Mouse (Mus musculus) frontal cortex, adult 2 months (tissue): ENCODE results near the gene Gm20708. TPM values are rescaled to one million over a fixed set of nuclear protein-coding genes. Genes with fewer than 3 reads are reported as not detected.
A peak's percentile ranks its signal among the peaks of the same experiment; 100 is the strongest.

Source experiments
- DNase-seq, 2 experiments: peaks; one replicate each; pipeline ENCODE4 v3.0.0; 2022; ENCODE audit warnings: low spot score in 1 of 2; ENCODE audit errors: extremely low spot score in 1 of 2
- polyA plus RNA-seq: library from polyadenylated mRNA; depleted of rRNA; stranded (reverse); fragments of >200 nt; gene quantifications from 2 replicates; pipeline ENCODE4 v1.2.3, GENCODE M21; 2012; rRNA removed

Gm20708 gene
- polyA plus RNA-seq: 0.61 and 1.3 TPM in 2 replicates

DNA sequence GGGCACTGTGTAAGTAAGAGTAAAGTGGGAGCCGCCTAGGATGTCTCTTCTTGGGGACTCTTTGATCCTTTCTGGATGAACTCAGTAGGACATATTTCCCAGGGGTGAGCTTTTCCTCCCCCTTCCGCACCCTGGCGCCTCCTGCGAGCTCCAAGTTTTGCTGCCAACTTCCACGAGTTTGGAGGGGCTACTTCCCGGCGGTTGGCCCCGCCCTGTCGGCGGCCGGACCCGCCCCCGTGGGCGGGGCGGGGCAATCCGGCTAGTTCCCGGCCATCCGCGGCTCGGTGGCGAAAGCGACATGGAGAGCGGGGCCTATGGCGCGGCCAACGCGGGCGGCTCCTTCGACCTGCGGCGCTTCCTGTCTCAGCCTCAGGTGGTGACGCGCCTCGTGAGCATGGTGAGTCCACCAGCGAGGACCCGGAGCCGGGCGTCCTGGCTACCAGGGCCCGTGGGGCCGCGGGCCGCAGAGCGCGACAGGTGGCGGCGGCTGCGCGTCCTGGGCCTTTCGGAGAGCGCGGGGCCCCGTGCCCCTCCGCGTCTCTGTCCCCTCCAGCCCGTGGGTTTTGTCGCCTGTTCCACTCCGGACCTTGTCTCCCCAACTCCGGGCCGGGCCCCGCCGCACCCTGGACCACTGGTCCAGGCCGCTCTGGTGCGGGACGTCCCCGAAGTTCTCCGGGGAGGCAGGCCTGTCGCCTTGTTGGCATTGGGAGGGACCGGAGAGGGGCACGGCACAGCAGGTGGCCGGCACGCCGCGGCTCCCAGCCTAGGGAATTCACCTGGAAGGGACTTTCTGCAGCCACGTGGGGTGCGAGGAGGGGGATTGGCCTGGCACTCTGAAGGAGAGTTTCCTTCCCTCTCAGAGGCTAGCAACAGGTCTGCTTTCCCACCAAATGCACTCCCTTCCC lies at the start of gene Gm20708, which contains the start of gene Syngr2:
Gene Gm20708 (plus strand): TSS at position 262 of the 905 bp plus-strand sequence.
Gene Syngr2 (plus strand): TSS at position 262 of the 905 bp plus-strand sequence.
- no peak for DNase-seq

GRCm38 (mm10) chr11:117760374-117761119 lies 48.9 kb upstream of the Gm20708 start:
- peak in 1 of 2 experiments; percentile 48 for DNase-seq

- no peak for DNase-seq
These were observed 47.7 kb upstream of the Gm20708 start for GRCm38 (mm10) chr11:117761801-117762200.

GRCm38 (mm10) chr11:117762246-117762645 lies 47.2 kb upstream of the Gm20708 start:
- DNase-seq: no peak

DNA sequence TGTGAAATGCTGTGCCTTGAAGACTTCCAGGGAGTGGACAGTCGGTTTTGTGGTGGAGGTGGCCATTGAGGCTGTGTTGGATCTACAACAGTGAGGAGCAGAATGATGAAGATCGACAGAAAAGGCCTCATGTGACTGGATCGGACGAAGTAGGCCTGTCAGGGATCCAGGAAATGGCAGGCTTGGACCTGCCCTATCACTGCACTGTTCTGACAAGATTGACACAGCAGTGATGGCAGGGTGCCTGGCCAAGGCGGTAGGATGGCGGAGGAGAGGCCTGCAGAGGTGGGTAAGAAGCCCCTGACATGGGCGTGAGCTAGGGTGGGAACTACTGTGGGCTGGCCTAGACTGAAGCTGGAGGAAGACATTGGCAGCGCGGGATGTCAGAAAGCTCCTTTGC lies 45.1 kb upstream of the Gm20708 start:
- no peak for DNase-seq

- no peak for DNase-seq
These were observed 44.1 kb upstream of the Gm20708 start for GRCm38 (mm10) chr11:117765361-117765760.

DNA sequence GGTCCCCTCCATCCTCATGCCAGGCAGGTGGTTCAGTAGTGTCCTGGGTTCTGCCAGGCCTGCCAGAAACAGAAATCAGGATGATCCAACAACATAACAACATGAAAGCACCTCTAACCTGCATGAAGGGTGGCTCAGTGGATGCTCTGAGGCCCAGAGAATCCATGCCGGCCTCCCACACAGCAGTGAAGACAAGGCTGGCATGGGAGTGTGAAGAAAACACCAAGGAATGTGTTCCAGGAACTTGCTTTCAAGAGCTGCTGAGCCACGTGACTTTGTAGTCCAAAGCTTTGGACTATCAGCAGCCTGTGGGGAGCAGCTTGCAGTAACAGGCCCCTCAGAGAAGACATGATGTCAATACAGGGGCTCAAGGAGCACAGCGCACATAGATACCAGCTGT lies 43.2 kb upstream of the Gm20708 start:
- DNase-seq: peak in 1 of 2 experiments; percentile 61

DNA sequence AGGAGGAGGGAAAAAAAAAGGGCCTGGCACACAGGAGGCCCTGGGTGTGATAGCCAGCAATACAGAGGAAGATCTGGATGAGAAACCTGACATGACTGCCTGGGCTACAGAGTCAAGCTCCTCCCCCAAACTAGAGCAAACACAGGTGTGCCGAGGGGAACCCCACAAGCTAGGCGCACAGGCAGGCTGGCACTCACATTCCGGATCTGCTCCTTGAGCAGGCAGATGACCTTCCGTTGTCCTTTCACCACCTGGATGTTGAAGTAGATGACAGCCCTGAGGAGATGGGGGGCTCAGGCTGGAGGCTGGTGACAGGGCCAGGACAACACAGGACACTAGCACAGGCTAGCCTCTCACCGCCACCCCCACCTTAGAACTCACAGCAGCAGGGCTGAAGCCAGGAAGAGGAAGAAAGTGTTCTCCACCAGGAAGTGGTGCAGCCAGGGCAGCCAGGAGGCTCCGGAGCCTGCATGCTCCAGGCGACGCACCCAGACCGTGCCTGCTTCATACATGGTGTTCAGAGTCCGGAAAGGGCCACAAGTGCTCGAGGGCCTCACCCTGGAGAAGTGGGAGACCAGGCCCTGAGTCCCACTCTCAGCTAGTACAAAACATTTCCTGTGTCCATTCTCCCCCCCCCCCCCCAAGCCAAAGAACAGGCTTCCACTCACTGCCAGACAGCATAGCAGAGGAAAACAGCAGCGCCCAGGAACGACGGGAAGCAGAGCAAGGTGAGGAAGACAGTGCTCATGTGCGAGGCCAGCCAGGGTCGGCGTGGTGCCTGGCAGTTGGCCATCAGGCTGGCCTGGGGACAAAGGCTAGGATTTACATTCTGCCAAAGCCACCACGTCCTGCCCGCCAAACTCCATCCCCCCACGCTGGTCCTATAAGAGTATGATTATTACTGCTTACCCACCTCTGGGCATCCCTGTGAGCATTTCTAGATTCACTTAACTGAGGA lies 40.5 kb upstream of the Gm20708 start:
- no peak for DNase-seq

- no peak for DNase-seq
These were observed 39.8 kb upstream of the Gm20708 start for GRCm38 (mm10) chr11:117769683-117770047.

GRCm38 (mm10) chr11:117770407-117770806 lies 39.1 kb upstream of the Gm20708 start:
- DNase-seq: no peak

GRCm38 (mm10) chr11:117772352-117772751 lies 37.1 kb upstream of the Gm20708 start:
- DNase-seq: no peak

DNA sequence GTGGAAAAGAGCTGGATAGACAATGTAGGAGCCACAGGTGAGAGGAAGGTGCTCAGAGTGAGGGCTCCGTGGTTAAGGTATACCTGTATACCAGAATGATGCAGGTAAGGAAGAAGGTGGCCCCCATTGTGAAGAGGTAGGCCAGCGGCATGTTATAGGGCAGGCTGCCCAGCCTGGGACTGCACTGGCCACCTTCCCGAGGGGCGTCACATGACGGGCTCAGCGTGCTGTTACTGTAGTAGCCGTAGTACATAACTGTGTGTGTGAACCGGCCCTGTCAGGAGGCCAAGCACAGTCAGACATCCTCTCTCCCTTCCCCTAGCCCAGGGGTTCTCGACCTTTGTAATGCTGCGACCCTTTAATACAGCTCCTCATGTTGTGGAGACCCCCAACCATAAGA lies 34.5 kb upstream of the Gm20708 start:
- no peak for DNase-seq

- no peak for DNase-seq
These were observed 33.9 kb upstream of the Gm20708 start for GRCm38 (mm10) chr11:117775540-117775939.

- DNase-seq: no peak
These were observed 33.2 kb upstream of the Gm20708 start for GRCm38 (mm10) chr11:117776085-117776792.

- DNase-seq: no peak
These were observed 32.4 kb upstream of the Gm20708 start for GRCm38 (mm10) chr11:117777111-117777510.

- DNase-seq: no peak
These were observed 31.4 kb upstream of the Gm20708 start for GRCm38 (mm10) chr11:117778031-117778430.

DNA sequence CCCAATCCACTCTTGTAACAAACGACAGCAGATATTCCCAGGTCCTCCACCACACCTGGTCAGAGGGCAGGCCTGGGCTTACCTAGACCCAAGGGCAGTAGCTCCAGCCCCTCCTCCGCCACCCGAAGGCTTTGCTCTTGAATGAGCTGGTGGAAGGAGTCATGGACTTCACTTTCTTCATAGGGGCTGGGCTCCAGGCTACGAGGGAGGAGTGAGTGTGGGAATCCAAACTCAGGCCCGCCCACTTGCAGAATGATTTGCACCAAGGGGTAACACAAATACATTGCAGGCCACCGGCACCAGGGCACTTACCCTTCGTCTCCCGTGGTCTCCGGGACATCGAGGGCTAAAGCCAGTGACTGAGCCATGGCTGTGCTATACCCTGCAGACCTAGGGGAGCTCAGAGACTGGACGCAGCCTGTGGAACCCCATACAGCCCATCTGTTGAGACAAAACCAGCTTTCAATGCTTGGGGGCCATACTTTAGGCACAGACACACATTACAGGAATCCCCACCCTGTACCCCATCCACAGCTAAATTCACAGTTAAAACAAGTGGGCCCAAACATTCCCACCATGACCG lies 30.5 kb upstream of the Gm20708 start:
- no peak for DNase-seq

DNA sequence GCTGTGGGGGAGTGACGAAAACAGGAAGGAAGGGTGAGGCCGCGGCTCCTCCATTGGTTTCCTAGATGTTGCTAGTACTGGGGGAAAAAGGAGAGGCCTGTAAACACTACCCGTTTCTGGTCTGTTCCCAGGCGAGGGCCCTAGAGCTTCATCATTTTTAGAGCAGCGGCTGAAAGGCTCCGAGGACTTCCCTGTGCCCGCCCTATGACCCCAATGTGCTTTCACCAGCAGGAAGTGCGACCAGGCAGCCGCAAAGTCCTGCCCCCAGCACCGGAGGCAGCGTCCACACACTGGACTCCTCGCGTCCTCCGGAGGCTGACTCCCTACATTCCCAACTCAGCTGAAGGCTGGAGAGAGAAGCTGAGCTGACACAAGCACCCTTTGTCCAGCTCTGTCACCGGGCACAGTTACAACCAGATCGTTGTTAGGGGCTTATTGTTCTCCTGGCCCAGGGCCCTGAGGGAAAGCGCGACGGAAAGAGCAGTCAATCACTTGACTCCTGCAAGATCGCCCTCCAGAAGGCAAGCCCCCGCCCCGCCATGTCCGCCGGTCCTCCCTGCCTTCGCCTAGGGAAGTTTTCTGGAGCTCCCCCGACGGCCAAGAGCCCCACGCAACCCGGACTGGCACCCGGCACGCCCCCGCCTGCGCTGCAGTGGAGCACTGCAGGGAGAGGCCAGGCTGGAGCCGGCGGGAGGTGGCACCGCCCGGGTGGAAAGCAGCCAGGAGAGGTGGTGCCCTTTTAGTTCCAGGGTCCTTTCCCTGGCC lies 29.9 kb upstream of the Gm20708 start:
- peak in 1 of 2 experiments; percentile 34 for DNase-seq

DNA sequence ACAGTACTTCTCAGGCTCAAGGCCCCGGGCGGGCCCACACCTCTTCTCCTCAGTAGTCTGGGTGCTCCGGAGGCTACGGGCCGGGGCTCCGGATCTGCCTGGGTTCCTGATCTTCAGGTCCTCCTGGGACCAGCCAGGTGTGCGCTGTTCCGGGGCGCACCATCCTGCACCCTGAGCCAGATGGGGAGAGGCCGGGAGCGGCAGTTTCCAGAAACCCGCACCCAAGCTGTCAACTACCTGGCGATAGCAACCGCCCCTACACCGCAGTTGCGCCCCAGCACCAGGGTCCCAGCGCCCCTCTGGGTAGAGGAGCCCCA lies 29.3 kb upstream of the Gm20708 start:
- no peak for DNase-seq
